19 mouse cellular contexts compared by ENCODE assay signal in genomic region chr10:68669992-68670391, GRCm38 (mm10). TPM values are rescaled to one million over a fixed set of nuclear protein-coding genes. Genes with fewer than 3 reads are reported as not detected.
DNase-seq lines count a peak whose midpoint lies in the region; ATAC-seq and TF ChIP-seq lines count a peak whose summit lies in the region.
"Had no signal": no experiment of that assay in that cellular context is flagged by ENCODE, and none has a peak within 500 bp of the region (broad histone marks: within the 10 kb centered on the region; RNA-seq: fewer than 3 reads in every experiment).

No protein-coding gene starts in this region.

- peak; percentile 61 for ATAC-seq in forebrain, postnatal 0 days
- ATAC-seq: lung, postnatal 0 days had no signal

- no peak overlapping the region for H3K9ac ChIP-seq in forebrain, postnatal 0 days
- H3K9ac ChIP-seq: embryonic facial prominence, embryonic 13.5 days; limb, embryonic 12.5 days; liver, embryonic 14.5 days had no signal

- H3K36me3 ChIP-seq in forebrain, postnatal 0 days (ENCODE audit: insufficient read depth): no peaks in the 10 kb centered on the region
- H3K36me3 ChIP-seq: embryonic facial prominence, embryonic 13.5 days; hindbrain, embryonic 10.5 days; limb, embryonic 12.5 days had no signal

- DNase-seq in frontal cortex, postnatal 36 days (ENCODE audit: low spot score in 2 of 2): peak; percentile 6 to 15
- DNase-seq in frontal cortex, postnatal 14 days (ENCODE audit: low spot score in 2 of 2): no peak
- DNase-seq in left cerebral cortex, adult 18-20 months (ENCODE audit: low spot score in 2 of 2): peak; percentile 1
- DNase-seq in left cerebral cortex, adult 9 months (ENCODE audit: low spot score in 2 of 2): no peak
- peak; percentile 22 for DNase-seq in brain, adult 2 months (ENCODE audit: low read depth, low spot score)
- peak; percentile 30 for DNase-seq in forebrain, postnatal 0 days
- no peak for DNase-seq in yolk sac, embryonic 10.5 days (ENCODE audit: low spot score)
- DNase-seq: cerebellum, adult 11-12 months; gastrocnemius, postnatal 14 days; kidney, adult 11 months; kidney, postnatal 10 days; thymus, postnatal 36 days had no signal

- peak overlapping the region; percentile 21; the same call in 1 of the 2 replicates for H3K4me2 ChIP-seq in forebrain, postnatal 0 days (ENCODE audit: low read depth)
- H3K4me2 ChIP-seq: embryonic facial prominence, embryonic 13.5 days; limb, embryonic 12.5 days had no signal

- 30% methylated on average over 3 of the region's 3 CpGs for WGBS in forebrain, postnatal 0 days

- H3K27ac ChIP-seq in forebrain, postnatal 0 days (ENCODE audit: low read depth, low read length): peak overlapping the region; percentile 71
- H3K27ac ChIP-seq: embryonic facial prominence, embryonic 13.5 days; hindbrain, embryonic 10.5 days; limb, embryonic 12.5 days; liver, embryonic 14.5 days had no signal

- H3K27me3 ChIP-seq in forebrain, postnatal 0 days (ENCODE audit: insufficient read depth, low read length): no peaks in the 10 kb centered on the region
- H3K27me3 ChIP-seq: embryonic facial prominence, embryonic 13.5 days; limb, embryonic 12.5 days; megakaryocyte, embryonic 14.5 days had no signal

- H3K9me3 ChIP-seq in forebrain, postnatal 0 days (ENCODE audit: low read length): no peaks in the 10 kb centered on the region
- H3K9me3 ChIP-seq: embryonic facial prominence, embryonic 13.5 days; hindbrain, embryonic 10.5 days; limb, embryonic 12.5 days; megakaryocyte, embryonic 14.5 days had no signal

- no peak for TF ChIP-seq CTCF in forebrain, postnatal 0 days (IDR thresholded peaks at IDR 0.05; ENCODE audit: low read depth)

- H3K4me1 ChIP-seq in forebrain, postnatal 0 days (ENCODE audit: insufficient read depth): peaks cover 8% of the 10 kb centered on the region; the same call in 1 of the 2 replicates
- H3K4me1 ChIP-seq: hindbrain, embryonic 10.5 days had no signal

- H3K4me3 ChIP-seq in forebrain, postnatal 0 days (ENCODE audit: low read depth, low read length): no peak overlapping the region
- H3K4me3 ChIP-seq: embryonic facial prominence, embryonic 13.5 days; hindbrain, embryonic 10.5 days; limb, embryonic 12.5 days; megakaryocyte, embryonic 14.5 days had no signal

RNA-seq across cellular contexts. Expression of gene Tmem26, which starts 53.5 kb away (rescaled TPM):
- total RNA-seq in left cerebral cortex, adult 18-20 months (2021): under 1 TPM; 0.12 TPM
- total RNA-seq in forebrain, postnatal 0 days (2014; rRNA removed): 4.5 and 6.1 TPM in 2 replicates
- polyA plus RNA-seq in forebrain, postnatal 0 days (2015; fragmentation: Nextera tagmentation; extraction: Ambion mirVana): 3.0 and 3.8 TPM in 2 replicates
- polyA plus RNA-seq: C2C12 had no signal

Comparison
In these comparisons a context has a peak if more than half of its experiments do, and no peak if none do; other contexts are left out.
1. DNase-seq: peak in frontal cortex, postnatal 36 days (2 of 2), left cerebral cortex, adult 18-20 months (2 of 2), brain, adult 2 months (single experiment) and forebrain, postnatal 0 days (single experiment); none in frontal cortex, postnatal 14 days (0 of 2), left cerebral cortex, adult 9 months (0 of 2) and yolk sac, embryonic 10.5 days (single experiment).